Mouse (Mus musculus) C2C12 (cell line): ENCODE data around the gene Zkscan17.

Experiments used
- CTCF ChIP-seq: IDR thresholded peaks from one replicate; pipeline ENCODE4 v1.5.1; 2011; ENCODE audit not compliant: control insufficient read depth, insufficient read depth, insufficient read length
- FOSL1 ChIP-seq: IDR thresholded peaks from one replicate; pipeline ENCODE4 v1.8.0; 2011; ENCODE audit warnings: mild to moderate bottlenecking, low read length; ENCODE audit not compliant: poor library complexity, insufficient read depth, severe bottlenecking
- MYOG ChIP-seq: IDR thresholded peaks from one replicate; pipeline ENCODE4 v1.6.1; 2011; ENCODE audit not compliant: control insufficient read depth, insufficient read length; ENCODE audit errors: extremely low read depth
- USF1 ChIP-seq: IDR thresholded peaks from one replicate; pipeline ENCODE4 v1.6.1; 2011; ENCODE audit warnings: low read depth, mild to moderate bottlenecking, control low read depth, moderate library complexity

DNA sequence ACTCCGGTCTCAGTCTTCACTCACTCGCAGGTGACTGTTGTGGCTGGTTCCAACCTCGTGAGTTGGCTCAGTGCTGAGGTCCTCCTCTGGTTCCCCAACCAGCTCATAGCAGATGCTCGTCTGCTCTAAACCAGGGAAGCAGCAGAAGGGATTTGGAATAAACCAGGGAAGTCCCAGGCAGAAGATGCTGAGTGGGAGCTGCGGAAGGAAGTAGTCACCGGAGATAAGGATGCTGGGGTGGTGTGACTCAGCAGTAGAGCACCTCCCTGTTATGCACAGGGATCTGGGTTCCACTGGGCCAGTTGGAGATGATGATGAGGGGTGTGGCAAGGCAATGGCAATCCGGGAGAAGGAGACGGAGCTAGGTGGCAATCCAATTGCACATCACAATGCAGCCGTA is 17.5 kb upstream of the Zkscan17 start:
- TF ChIP-seq USF1: no peak
- TF ChIP-seq FOSL1: no peak
- no peak for TF ChIP-seq CTCF
- no peak for TF ChIP-seq MYOG
